Mouse (Mus musculus) liver, embryonic 14.5 days (tissue): ENCODE data around the gene Satb2. TPM values are rescaled to one million over a fixed set of nuclear protein-coding genes. Genes with fewer than 3 reads are reported as not detected.

ENCODE experiments used
- ATAC-seq: fragments of 200-750 bp; cut with Nextera tagmentation; 2 replicates; pipeline ENCODE4 v1.8.0; 2017; ENCODE audit warnings: moderate number of reproducible peaks, mild to moderate bottlenecking, moderate library complexity; ENCODE audit not compliant: insufficient read depth
- DNase-seq, 3 experiments: peaks; one replicate each; pipeline ENCODE4 v3.0.0-alpha.2; 2012 to 2013; ENCODE audit warnings: low read depth in 3 of 3, low spot score in 3 of 3
- H3K27ac ChIP-seq: fragments of 300-500 bp; sonication (generic); 2 replicates; pipeline ENCODE4 v1.5.1; 2014; ENCODE audit warnings: moderate library complexity, mild to moderate bottlenecking, control low read depth, inconsistent platforms
- H3K27me3 ChIP-seq: fragments of 300-500 bp; sonication (generic); 2 replicates; pipeline ENCODE4 v1.6.1; 2014; ENCODE audit warnings: mild to moderate bottlenecking, low read length, moderate library complexity; ENCODE audit not compliant: control insufficient read depth, insufficient read depth
- H3K36me3 ChIP-seq: fragments of 300-500 bp; sonication (generic); replicated peaks from 2 replicates; pipeline ENCODE4 v1.6.1; 2014; ENCODE audit warnings: low read depth; ENCODE audit not compliant: control insufficient read depth, insufficient read depth
- H3K4me1 ChIP-seq, 2 experiments: fragments of 200-500 bp in 1 of 2; fragments of 300-500 bp in 1 of 2; sonication (generic) in 1 of 2; replicated peaks; 2 replicates each; pipeline ENCODE4 v1.6.1; 2012 to 2014; ENCODE audit warnings: antibody characterized with exemption in 1 of 2, inconsistent platforms in 1 of 2, low read length in 1 of 2; ENCODE audit not compliant: control insufficient read depth in 2 of 2, insufficient read depth in 2 of 2
- H3K4me2 ChIP-seq: fragments of 300-500 bp; sonication (generic); 2 replicates; pipeline ENCODE4 v1.6.1; 2014; ENCODE audit warnings: low read depth, mild to moderate bottlenecking, control low read depth, moderate library complexity
- H3K4me3 ChIP-seq, 2 experiments: fragments of 200-500 bp in 1 of 2; fragments of 300-500 bp in 1 of 2; sonication (generic) in 1 of 2; 2 replicates each; pipeline ENCODE4 v1.5.1; 2012 to 2014; ENCODE audit warnings: low read depth in 2 of 2, low read length in 2 of 2, mild to moderate bottlenecking in 2 of 2, control low read depth in 1 of 2, inconsistent platforms in 1 of 2, moderate library complexity in 1 of 2; ENCODE audit not compliant: insufficient read depth in 1 of 2
- H3K9ac ChIP-seq: fragments of 300-500 bp; sonication (generic); replicated peaks from 2 replicates; pipeline ENCODE4 v1.6.1; 2014; ENCODE audit warnings: mild to moderate bottlenecking, control low read depth, moderate library complexity
- H3K9me3 ChIP-seq: fragments of 300-500 bp; sonication (generic); 2 replicates; pipeline ENCODE4 v1.6.1; 2016; ENCODE audit warnings: low read length, mixed read lengths; ENCODE audit not compliant: control insufficient read depth
- CTCF ChIP-seq: IDR thresholded peaks from 2 replicates; pipeline ENCODE4 v1.5.1; 2016; ENCODE audit warnings: antibody characterized with exemption, low read depth, control low read depth
- EP300 ChIP-seq: IDR thresholded peaks from 2 replicates; pipeline ENCODE4 v1.6.1; 2016; ENCODE audit warnings: antibody characterized with exemption, low read depth
- WGBS: fragments of 180-500 bp; shearing (Covaris S2); extraction: QIAGEN DNeasy Blood & Tissue Kit; methylation state at CpG from one replicate; pipeline ENCODE4 v1.1.7; 2014; ENCODE audit not compliant: insufficient replicate concordance; 5-methylcytosine and 5-hydroxymethylcytosine counted together
- polyA plus RNA-seq, 2 experiments: library from polyadenylated mRNA; depleted of rRNA in 1 of 2; stranded (reverse) in 1 of 2; unstranded in 1 of 2; fragments of >200 nt; fragmentation: Nextera tagmentation in 1 of 2; extraction: Ambion mirVana in 1 of 2; gene quantifications; 2 replicates each; pipeline versions ENCODE4 v1.2.1 to v1.2.3; 2012 to 2014

Gene Satb2
- polyA plus RNA-seq, 2 experiments, result 0.03 TPM

DNA sequence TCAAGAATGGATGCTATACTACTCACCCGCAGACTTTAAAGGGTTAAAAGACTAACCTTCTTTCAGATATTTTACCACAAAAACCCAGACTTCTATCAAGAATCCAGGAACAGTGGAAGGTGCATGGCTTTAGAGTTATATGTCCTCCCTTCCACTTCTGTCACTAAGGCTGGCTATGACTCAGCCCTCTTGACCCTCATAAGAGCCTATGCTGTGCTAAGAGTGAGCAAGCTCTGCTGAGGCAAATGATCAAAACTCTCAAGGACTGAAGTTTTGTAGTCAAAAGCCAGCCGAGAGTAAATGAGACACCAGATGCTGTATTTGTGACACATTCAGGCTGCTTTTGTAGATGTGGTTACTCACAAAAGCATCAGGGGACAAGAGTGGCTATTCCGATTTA is 81.8 kb downstream of the Satb2 start:
- DNase-seq, result no peak

DNA sequence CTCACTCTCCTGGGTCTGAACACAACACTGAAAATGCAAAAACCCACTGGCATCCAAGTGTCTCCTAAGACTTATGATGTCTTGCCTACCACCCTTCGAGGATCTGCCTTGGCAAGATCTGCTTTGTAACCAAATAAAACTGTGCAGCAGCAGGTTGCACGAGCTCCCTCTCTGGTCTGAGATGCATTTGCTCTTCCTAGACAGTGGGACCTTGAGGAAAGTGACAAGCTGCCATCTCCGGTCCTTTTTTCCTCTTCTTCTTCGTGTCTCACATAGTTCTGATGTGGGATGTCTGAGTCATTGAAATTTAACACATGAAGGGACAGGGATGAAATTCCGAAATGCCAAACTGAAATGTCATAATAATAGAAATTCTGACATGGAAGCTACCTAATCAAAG is 85.7 kb downstream of the Satb2 start:
- no peak for ATAC-seq
- Histone ChIP-seq H3K4me3 (no peak overlapping the region), H3K9ac (no peak overlapping the region), H3K36me3 (no peaks in the 10 kb centered on the region), H3K27ac (no peak overlapping the region), H3K27me3 (no peaks in the 10 kb centered on the region), H3K9me3 (no peaks in the 10 kb centered on the region), H3K4me2 (no peak overlapping the region), H3K4me1 (no peaks in the 10 kb centered on the region)
- WGBS, result 61% methylated on average over 5 of the region's 5 CpGs
- no peak for TF ChIP-seq CTCF
- no peak for TF ChIP-seq EP300
- DNase-seq, result no peak

More for the DNA sequence above, 81.8 kb downstream of the Satb2 start:
- Histone ChIP-seq H3K4me3 (no peak overlapping the region), H3K9ac (no peak overlapping the region), H3K27ac (no peak overlapping the region), H3K9me3 (no peaks in the 10 kb centered on the region), H3K4me1 (no peaks in the 10 kb centered on the region), H3K36me3 (no peaks in the 10 kb centered on the region), H3K4me2 (no peak overlapping the region), H3K27me3 (no peaks in the 10 kb centered on the region)
- no peak for ATAC-seq
- TF ChIP-seq EP300 (no peak), CTCF (no peak)
- 63% methylated on average over 3 of the region's 3 CpGs for WGBS

DNA sequence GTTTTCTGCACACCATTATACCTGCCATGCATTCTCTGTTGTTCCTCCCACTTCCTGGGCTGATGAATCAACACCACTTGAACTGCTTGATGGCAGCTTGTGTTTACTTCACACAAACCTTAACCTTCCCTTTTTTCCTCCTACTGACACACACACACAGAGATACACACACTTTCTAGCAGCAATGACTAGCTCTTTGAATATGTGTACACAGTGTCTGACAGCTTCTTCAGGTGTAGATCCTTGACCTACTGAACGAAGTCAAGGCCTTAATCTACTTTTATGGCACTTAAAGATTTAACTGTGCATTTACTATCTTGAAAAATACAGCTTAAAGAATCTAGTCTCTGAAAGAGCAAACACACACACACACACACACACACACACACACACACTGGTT is 89.5 kb downstream of the Satb2 start:
- H3K27ac ChIP-seq, result no peak overlapping the region
- H3K27me3 ChIP-seq, result no peaks in the 10 kb centered on the region
- H3K36me3 ChIP-seq, result no peaks in the 10 kb centered on the region
- no peak overlapping the region for H3K9ac ChIP-seq
- no peaks in the 10 kb centered on the region for H3K9me3 ChIP-seq
- H3K4me1 ChIP-seq, result no peaks in the 10 kb centered on the region
- no peak overlapping the region for H3K4me3 ChIP-seq
- ATAC-seq (no peak), DNase-seq (no peak)
- TF ChIP-seq EP300, result no peak
- TF ChIP-seq CTCF, result no peak
- 67% methylated on average over 1 of the region's 1 CpGs for WGBS
- no peak overlapping the region for H3K4me2 ChIP-seq

DNA sequence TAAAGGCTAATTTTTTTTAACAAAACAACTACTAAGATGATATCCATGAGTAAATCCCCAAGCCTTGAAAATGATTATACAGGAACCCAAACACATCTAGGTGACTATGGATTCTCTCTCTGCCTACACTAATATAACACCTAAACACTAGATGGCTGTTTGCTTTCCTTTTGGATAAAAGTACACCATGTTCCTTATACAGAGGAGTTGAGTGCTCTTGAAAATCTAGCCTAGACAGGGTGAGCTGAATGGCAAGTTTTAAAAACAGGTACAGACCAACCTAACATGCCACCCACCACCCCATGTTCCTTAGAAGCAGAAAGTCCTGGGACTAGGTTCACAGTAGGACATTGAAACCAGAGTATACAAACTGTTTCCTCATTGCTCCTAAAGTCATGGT is 90.9 kb downstream of the Satb2 start:
- no peak for TF ChIP-seq EP300
- TF ChIP-seq CTCF, result no peak
- no peak overlapping the region for H3K9ac ChIP-seq
- H3K4me3 ChIP-seq, result no peak overlapping the region
- H3K4me1 ChIP-seq, result no peaks in the 10 kb centered on the region
- no peak for ATAC-seq
- H3K4me2 ChIP-seq, result no peak overlapping the region
- no peaks in the 10 kb centered on the region for H3K27me3 ChIP-seq
- no peaks in the 10 kb centered on the region for H3K9me3 ChIP-seq
- H3K36me3 ChIP-seq, result no peaks in the 10 kb centered on the region
- no peak overlapping the region for H3K27ac ChIP-seq
- DNase-seq, result no peak

DNA sequence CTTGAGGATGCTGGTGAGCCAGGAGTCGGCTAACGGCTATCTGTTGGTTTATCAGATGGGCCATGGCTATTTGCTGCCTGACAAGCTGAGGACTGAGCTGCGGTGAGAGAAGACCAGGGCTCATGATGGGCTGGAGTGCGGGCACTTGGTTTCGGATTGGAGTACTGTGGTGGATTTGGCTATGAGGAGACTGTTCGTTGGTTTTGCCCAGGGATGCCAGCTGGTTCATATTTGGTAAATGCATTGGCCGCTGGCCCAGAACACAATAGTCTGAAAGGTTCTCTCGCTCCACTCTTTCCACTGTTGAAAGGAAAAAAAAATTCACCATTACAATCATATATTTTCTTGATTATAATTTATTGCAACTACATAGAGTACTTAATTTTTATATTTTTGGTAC is 107.0 kb downstream of the Satb2 start:
- Histone ChIP-seq H3K36me3 (no peaks in the 10 kb centered on the region), H3K4me1 (no peaks in the 10 kb centered on the region), H3K4me3 (no peak overlapping the region), H3K27ac (no peak overlapping the region), H3K9me3 (no peaks in the 10 kb centered on the region), H3K27me3 (no peaks in the 10 kb centered on the region), H3K4me2 (no peak overlapping the region), H3K9ac (no peak overlapping the region)
- TF ChIP-seq CTCF, result no peak
- no peak for TF ChIP-seq EP300
- ATAC-seq, result no peak
- 70% methylated on average over 8 of the region's 8 CpGs for WGBS
- no peak for DNase-seq

DNA sequence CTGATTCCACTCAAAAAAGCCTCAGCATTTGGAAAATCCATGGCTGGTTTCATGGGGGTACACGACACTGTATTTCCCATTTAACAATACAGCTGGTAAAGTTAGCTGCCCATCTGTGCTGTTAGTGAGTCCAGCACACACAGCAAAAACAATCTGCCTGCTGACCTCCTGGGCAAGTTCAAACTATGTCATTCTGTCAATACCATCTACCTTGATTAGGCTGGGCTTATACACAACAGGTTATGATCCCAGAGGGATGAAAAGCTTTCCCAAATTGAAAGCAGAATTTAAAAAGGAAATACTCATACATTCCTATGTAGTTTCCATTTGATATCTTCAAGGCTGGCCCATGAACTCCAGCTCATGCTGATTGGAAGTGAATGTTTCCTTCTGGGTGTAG is 113.2 kb downstream of the Satb2 start:
- no peak for DNase-seq

More for the DNA sequence above, 113.2 kb downstream of the Satb2 start:
- no peaks in the 10 kb centered on the region for H3K36me3 ChIP-seq
- TF ChIP-seq EP300 (no peak), CTCF (no peak)
- H3K4me3 ChIP-seq, result no peak overlapping the region
- no peak overlapping the region for H3K4me2 ChIP-seq
- no peaks in the 10 kb centered on the region for H3K4me1 ChIP-seq
- H3K9ac ChIP-seq, result no peak overlapping the region
- H3K9me3 ChIP-seq, result no peaks in the 10 kb centered on the region
- no peaks in the 10 kb centered on the region for H3K27me3 ChIP-seq
- H3K27ac ChIP-seq, result no peak overlapping the region
- ATAC-seq, result no peak
- 37% methylated on average over 1 of the region's 1 CpGs for WGBS
